ENCODE assay signal across 25 mouse cellular contexts in genomic region chr9:25556008-25556407, GRCm38 (mm10).
"Had no signal": no experiment of that assay in that cellular context is flagged by ENCODE, and none has a peak within 500 bp of the region (broad histone marks: within the 10 kb centered on the region; RNA-seq: fewer than 3 reads in every experiment).

No protein-coding gene starts in this region.

- DNase-seq: kidney, adult 11 months; kidney, adult 8-10 months; kidney, postnatal 10 days; kidney, postnatal 36 days; left cerebral cortex, postnatal 4 days; liver, postnatal 0 days; lung, postnatal 10 days; lung, postnatal 36 days; right cerebral cortex, postnatal 25 days; spleen, adult 18-20 months; thymus, adult 18-20 months; thymus, postnatal 14 days; thymus, postnatal 4 days had no signal

- H3K36me3 ChIP-seq: kidney, embryonic 15.5 days; limb, embryonic 12.5 days; limb, embryonic 15.5 days; lung, embryonic 15.5 days; midbrain, embryonic 10.5 days; midbrain, embryonic 13.5 days; neural tube, embryonic 13.5 days; stomach, embryonic 15.5 days had no signal

- ATAC-seq: liver, postnatal 0 days; midbrain, embryonic 13.5 days; midbrain, embryonic 16.5 days had no signal

- H3K9ac ChIP-seq: kidney, embryonic 15.5 days; limb, embryonic 12.5 days; limb, embryonic 15.5 days; liver, embryonic 14.5 days; liver, postnatal 0 days; lung, embryonic 15.5 days; midbrain, embryonic 13.5 days; neural tube, embryonic 13.5 days; stomach, embryonic 15.5 days had no signal

- H3K27ac ChIP-seq: kidney, embryonic 15.5 days; limb, embryonic 12.5 days; limb, embryonic 15.5 days; liver, embryonic 14.5 days; lung, embryonic 15.5 days; midbrain, embryonic 10.5 days; midbrain, embryonic 13.5 days; neural tube, embryonic 13.5 days; stomach, embryonic 15.5 days had no signal

- H3K4me3 ChIP-seq: kidney, embryonic 15.5 days; limb, embryonic 12.5 days; limb, embryonic 15.5 days; lung, embryonic 15.5 days; megakaryocyte, embryonic 14.5 days; midbrain, embryonic 10.5 days; midbrain, embryonic 13.5 days; myocyte; neural tube, embryonic 13.5 days; stomach, embryonic 15.5 days had no signal

- H3K27me3 ChIP-seq: kidney, embryonic 15.5 days; limb, embryonic 12.5 days; limb, embryonic 15.5 days; lung, embryonic 15.5 days; megakaryocyte, embryonic 14.5 days; midbrain, embryonic 13.5 days; neural tube, embryonic 13.5 days; stomach, embryonic 15.5 days had no signal

- H3K4me1 ChIP-seq: kidney, embryonic 15.5 days; megakaryocyte, embryonic 14.5 days; midbrain, embryonic 10.5 days; midbrain, embryonic 13.5 days; neural tube, embryonic 13.5 days; stomach, embryonic 15.5 days had no signal
